Mouse (Mus musculus): ENCODE measurements around the gene C130074G19Rik. TPM values are rescaled to one million over a fixed set of nuclear protein-coding genes. Genes with fewer than 3 reads are reported as not detected.

The C130074G19Rik gene
- polyA plus RNA-seq, 1 experiment from 2014 or later = 2.0 TPM

GRCm38 (mm10) chr1:184911861-184912260, 28.8 kb upstream of the C130074G19Rik start:
- Histone ChIP-seq H3K4me2 (no peak overlapping the region), H3K4me1 (replicated peaks; ENCODE audit: control insufficient read depth, insufficient read depth, low read length) (no peaks in the 10 kb centered on the region), H3K27me3 (replicated peaks; ENCODE audit: control insufficient read depth, insufficient read depth, low read length) (no peaks in the 10 kb centered on the region), H3K4me3 (ENCODE audit: low read depth, low read length) (no peak overlapping the region), H3K9ac (ENCODE audit: low read depth, low read length) (no peak overlapping the region), H3K27ac (ENCODE audit: low read depth, low read length) (no peak overlapping the region), H3K9me3 (ENCODE audit: control insufficient read depth, low read length) (no peaks in the 10 kb centered on the region), H3K36me3 (ENCODE audit: control insufficient read depth, insufficient read depth, low read length) (peaks cover 3% of the 10 kb centered on the region; the same call in 1 of the 2 replicates)
- WGBS = 80% methylated on average over 6 of the region's 6 CpGs
- no peak for DNase-seq (ENCODE audit: low spot score)
- no peak for ATAC-seq (replicated peaks; ENCODE audit: low FRiP score)

DNA sequence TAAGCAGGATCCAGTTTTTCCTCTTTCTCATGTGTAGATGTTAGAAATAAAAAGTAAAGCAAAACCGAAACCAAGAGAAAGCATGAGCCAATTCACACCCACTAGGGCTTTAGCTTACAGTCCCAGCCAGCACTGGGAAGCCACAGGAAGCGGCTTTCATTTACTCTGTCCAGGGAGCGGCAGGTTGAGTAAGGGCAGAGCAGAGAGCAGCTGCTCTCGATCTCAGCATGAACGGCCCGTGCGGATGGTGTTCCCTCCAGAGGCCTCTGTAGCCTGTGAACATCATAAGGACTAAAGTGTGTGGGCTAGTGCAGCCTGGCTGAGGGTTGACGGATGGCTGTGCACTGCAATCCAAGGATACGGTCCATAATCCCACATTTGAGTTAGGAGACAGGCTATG, 25.5 kb upstream of the C130074G19Rik start:
- no peak for DNase-seq (ENCODE audit: low spot score)
- Histone ChIP-seq H3K9ac (ENCODE audit: low read depth, low read length) (no peak overlapping the region), H3K36me3 (ENCODE audit: control insufficient read depth, insufficient read depth, low read length) (peaks cover 3% of the 10 kb centered on the region; the same call in 1 of the 2 replicates), H3K27me3 (replicated peaks; ENCODE audit: control insufficient read depth, insufficient read depth, low read length) (no peaks in the 10 kb centered on the region), H3K4me2 (no peak overlapping the region), H3K4me3 (ENCODE audit: low read depth, low read length) (no peak overlapping the region), H3K9me3 (ENCODE audit: control insufficient read depth, low read length) (no peaks in the 10 kb centered on the region), H3K4me1 (replicated peaks; ENCODE audit: control insufficient read depth, insufficient read depth, low read length) (no peaks in the 10 kb centered on the region), H3K27ac (ENCODE audit: low read depth, low read length) (no peak overlapping the region)
- no peak for ATAC-seq (replicated peaks; ENCODE audit: low FRiP score)
- WGBS = 75% methylated on average over 9 of the region's 9 CpGs

DNA sequence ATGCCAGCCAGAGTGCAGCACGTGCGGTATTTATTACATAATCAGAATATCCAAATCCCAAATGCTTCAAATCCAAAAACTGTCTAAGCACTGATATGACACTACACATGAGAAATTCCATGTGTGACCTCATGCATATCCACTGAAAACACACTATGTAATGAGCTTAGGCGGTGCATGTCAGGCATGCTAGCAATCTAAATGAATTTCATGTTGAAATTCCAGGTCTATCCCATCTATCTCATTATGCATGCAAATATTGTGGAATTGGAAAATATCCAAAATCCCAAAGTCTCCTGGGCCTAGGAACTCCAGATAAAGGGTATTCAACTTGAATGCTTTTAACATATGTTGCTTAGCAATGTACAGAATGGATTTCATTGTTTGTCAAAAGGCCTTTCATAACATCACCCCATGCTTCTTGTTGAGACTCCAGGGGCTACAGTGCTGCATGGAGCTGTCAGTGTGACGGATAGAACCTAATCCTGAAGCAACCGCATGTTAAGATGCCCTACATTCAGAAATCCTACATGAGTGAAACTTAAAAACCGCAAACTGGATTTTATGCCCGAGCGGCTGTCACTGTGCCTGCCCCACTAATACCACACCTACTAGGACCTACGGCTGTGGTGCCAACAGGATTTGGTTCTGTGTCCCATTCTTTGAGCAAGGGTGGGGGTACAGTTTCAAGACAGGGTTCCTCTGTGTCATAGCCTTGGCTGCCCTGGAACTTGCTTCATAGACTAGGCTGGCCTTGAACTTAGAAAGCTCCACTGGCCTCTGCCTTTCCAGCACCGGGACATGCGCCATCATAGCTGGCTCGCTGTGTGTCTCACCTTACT, 23.1 kb upstream of the C130074G19Rik start:
- Histone ChIP-seq H3K27me3 (replicated peaks; ENCODE audit: control insufficient read depth, insufficient read depth, low read length) (no peaks in the 10 kb centered on the region), H3K4me3 (ENCODE audit: low read depth, low read length) (no peak overlapping the region), H3K27ac (ENCODE audit: low read depth, low read length) (no peak overlapping the region), H3K4me2 (no peak overlapping the region), H3K36me3 (ENCODE audit: control insufficient read depth, insufficient read depth, low read length) (peaks cover 3% of the 10 kb centered on the region; the same call in 1 of the 2 replicates), H3K9me3 (ENCODE audit: control insufficient read depth, low read length) (no peaks in the 10 kb centered on the region), H3K4me1 (replicated peaks; ENCODE audit: control insufficient read depth, insufficient read depth, low read length) (no peaks in the 10 kb centered on the region), H3K9ac (ENCODE audit: low read depth, low read length) (no peak overlapping the region)
- WGBS = 90% methylated on average over 12 of the region's 12 CpGs
- DNase-seq (ENCODE audit: low spot score) (no peak), ATAC-seq (replicated peaks; ENCODE audit: low FRiP score) (no peak)

GRCm38 (mm10) chr1:184905371-184905770, 22.4 kb upstream of the C130074G19Rik start:
- H3K9ac ChIP-seq (ENCODE audit: low read depth, low read length) = no peak overlapping the region
- H3K36me3 ChIP-seq (ENCODE audit: control insufficient read depth, insufficient read depth, low read length) = no peaks in the 10 kb centered on the region
- H3K4me1 ChIP-seq (replicated peaks; ENCODE audit: control insufficient read depth, insufficient read depth, low read length) = no peaks in the 10 kb centered on the region
- 80% methylated on average over 19 of the region's 19 CpGs for WGBS
- no peaks in the 10 kb centered on the region for H3K27me3 ChIP-seq (replicated peaks; ENCODE audit: control insufficient read depth, insufficient read depth, low read length)
- no peak overlapping the region for H3K4me3 ChIP-seq (ENCODE audit: low read depth, low read length)
- no peak overlapping the region for H3K4me2 ChIP-seq
- H3K9me3 ChIP-seq (ENCODE audit: control insufficient read depth, low read length) = no peaks in the 10 kb centered on the region
- no peak overlapping the region for H3K27ac ChIP-seq (ENCODE audit: low read depth, low read length)
- ATAC-seq (replicated peaks; ENCODE audit: low FRiP score) (no peak), DNase-seq (ENCODE audit: low spot score) (no peak)

DNA sequence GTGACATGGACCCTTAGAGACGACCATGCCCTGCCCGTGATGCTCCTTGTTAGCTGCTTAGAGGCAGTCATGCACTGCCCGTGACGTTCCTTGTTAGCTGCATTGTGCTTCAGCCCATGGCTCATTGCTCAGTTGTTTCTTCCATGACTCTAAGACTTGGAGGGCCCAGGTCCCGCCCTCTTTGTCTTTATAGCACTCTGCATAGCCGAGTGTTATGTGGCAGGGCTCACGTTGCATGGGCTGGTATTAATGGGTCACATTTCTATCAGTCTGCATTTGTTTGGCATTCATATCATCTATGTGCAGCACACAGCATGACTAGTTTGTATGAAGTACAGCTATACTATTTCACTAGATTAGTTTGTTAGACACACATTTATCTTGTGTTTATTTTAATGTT, 20.7 kb upstream of the C130074G19Rik start:
- no peaks in the 10 kb centered on the region for H3K36me3 ChIP-seq (ENCODE audit: control insufficient read depth, insufficient read depth, low read length)
- DNase-seq (ENCODE audit: low spot score) (no peak), ATAC-seq (replicated peaks; ENCODE audit: low FRiP score) (no peak)
- 78% methylated on average over 7 of the region's 7 CpGs for whole genome bisulfite sequencing
- H3K9ac ChIP-seq (ENCODE audit: low read depth, low read length) = no peak overlapping the region
- no peaks in the 10 kb centered on the region for H3K9me3 ChIP-seq (ENCODE audit: control insufficient read depth, low read length)
- no peak overlapping the region for H3K27ac ChIP-seq (ENCODE audit: low read depth, low read length)
- no peak overlapping the region for H3K4me2 ChIP-seq
- H3K4me1 ChIP-seq (replicated peaks; ENCODE audit: control insufficient read depth, insufficient read depth, low read length) = no peaks in the 10 kb centered on the region
- no peaks in the 10 kb centered on the region for H3K27me3 ChIP-seq (replicated peaks; ENCODE audit: control insufficient read depth, insufficient read depth, low read length)
- H3K4me3 ChIP-seq (ENCODE audit: low read depth, low read length) = no peak overlapping the region

- Histone ChIP-seq H3K9me3 (ENCODE audit: control insufficient read depth, low read length) (no peaks in the 10 kb centered on the region), H3K36me3 (ENCODE audit: control insufficient read depth, insufficient read depth, low read length) (no peaks in the 10 kb centered on the region), H3K27ac (ENCODE audit: low read depth, low read length) (no peak overlapping the region), H3K9ac (ENCODE audit: low read depth, low read length) (no peak overlapping the region), H3K4me1 (replicated peaks; ENCODE audit: control insufficient read depth, insufficient read depth, low read length) (no peaks in the 10 kb centered on the region), H3K4me2 (no peak overlapping the region), H3K27me3 (replicated peaks; ENCODE audit: control insufficient read depth, insufficient read depth, low read length) (no peaks in the 10 kb centered on the region), H3K4me3 (ENCODE audit: low read depth, low read length) (no peak overlapping the region)
- ATAC-seq (replicated peaks; ENCODE audit: low FRiP score) (no peak), DNase-seq (ENCODE audit: low spot score) (no peak)
- 79% methylated on average over 7 of the region's 7 CpGs for WGBS
Observed at GRCm38 (mm10) chr1:184902886-184903285, 19.9 kb upstream of the C130074G19Rik start.

DNA sequence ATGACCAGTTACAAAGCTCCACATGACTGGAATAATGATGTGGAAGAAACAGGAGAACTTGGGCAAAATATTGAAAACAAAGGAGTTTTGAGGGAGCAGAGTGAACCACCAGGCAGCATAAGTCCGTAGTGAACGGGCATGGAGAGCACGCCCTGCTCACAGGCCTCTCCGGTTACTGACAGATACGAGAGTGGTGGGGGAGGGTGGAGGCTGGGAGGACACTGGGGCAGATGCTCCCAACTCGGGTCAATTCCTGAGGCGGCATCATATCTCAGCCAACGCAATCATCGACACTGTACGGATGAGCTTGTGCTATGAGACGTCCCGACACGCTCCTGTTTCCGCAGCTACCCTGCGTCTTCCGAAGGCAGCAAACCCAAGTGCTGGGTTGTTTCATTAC, 14.3 kb upstream of the C130074G19Rik start:
- 74% methylated on average over 16 of the region's 16 CpGs for WGBS
- Histone ChIP-seq H3K9ac (ENCODE audit: low read depth, low read length) (no peak overlapping the region), H3K27ac (ENCODE audit: low read depth, low read length) (no peak overlapping the region), H3K27me3 (replicated peaks; ENCODE audit: control insufficient read depth, insufficient read depth, low read length) (no peaks in the 10 kb centered on the region), H3K4me3 (ENCODE audit: low read depth, low read length) (no peak overlapping the region), H3K36me3 (ENCODE audit: control insufficient read depth, insufficient read depth, low read length) (no peaks in the 10 kb centered on the region), H3K4me1 (replicated peaks; ENCODE audit: control insufficient read depth, insufficient read depth, low read length) (no peaks in the 10 kb centered on the region), H3K4me2 (no peak overlapping the region), H3K9me3 (ENCODE audit: control insufficient read depth, low read length) (no peaks in the 10 kb centered on the region)
- DNase-seq (ENCODE audit: low spot score) (no peak), ATAC-seq (replicated peaks; ENCODE audit: low FRiP score) (no peak)

GRCm38 (mm10) chr1:184891998-184892397, 9.0 kb upstream of the C130074G19Rik start:
- DNase-seq (ENCODE audit: low spot score) = no peak
- Histone ChIP-seq H3K4me3 (ENCODE audit: low read depth, low read length) (no peak overlapping the region), H3K27ac (ENCODE audit: low read depth, low read length) (no peak overlapping the region), H3K4me1 (replicated peaks; ENCODE audit: control insufficient read depth, insufficient read depth, low read length) (no peaks in the 10 kb centered on the region), H3K36me3 (ENCODE audit: control insufficient read depth, insufficient read depth, low read length) (no peaks in the 10 kb centered on the region), H3K9me3 (ENCODE audit: control insufficient read depth, low read length) (no peaks in the 10 kb centered on the region), H3K9ac (ENCODE audit: low read depth, low read length) (no peak overlapping the region), H3K27me3 (replicated peaks; ENCODE audit: control insufficient read depth, insufficient read depth, low read length) (no peaks in the 10 kb centered on the region), H3K4me2 (no peak overlapping the region)
- 66% methylated on average over 3 of the region's 3 CpGs for WGBS
- no peak for ATAC-seq (replicated peaks; ENCODE audit: low FRiP score)

- H3K27ac ChIP-seq (ENCODE audit: low read depth, low read length) = no peak overlapping the region
- no peaks in the 10 kb centered on the region for H3K4me1 ChIP-seq (replicated peaks; ENCODE audit: control insufficient read depth, insufficient read depth, low read length)
- ATAC-seq (replicated peaks; ENCODE audit: low FRiP score) (no peak), DNase-seq (ENCODE audit: low spot score) (no peak)
- no peaks in the 10 kb centered on the region for H3K27me3 ChIP-seq (replicated peaks; ENCODE audit: control insufficient read depth, insufficient read depth, low read length)
- no peak overlapping the region for H3K4me3 ChIP-seq (ENCODE audit: low read depth, low read length)
- 88% methylated on average over 6 of the region's 6 CpGs for WGBS
- no peak overlapping the region for H3K9ac ChIP-seq (ENCODE audit: low read depth, low read length)
- H3K36me3 ChIP-seq (ENCODE audit: control insufficient read depth, insufficient read depth, low read length) = no peaks in the 10 kb centered on the region
- H3K9me3 ChIP-seq (ENCODE audit: control insufficient read depth, low read length) = no peaks in the 10 kb centered on the region
- H3K4me2 ChIP-seq = no peak overlapping the region
Observed at GRCm38 (mm10) chr1:184889454-184889853, 6.4 kb upstream of the C130074G19Rik start.
